Mouse (Mus musculus) cerebellum, adult 2 months (tissue): ENCODE measurements around the gene Mthfd1. TPM values are rescaled to one million over a fixed set of nuclear protein-coding genes. Genes with fewer than 3 reads are reported as not detected.

Experiments
- DNase-seq, 2 experiments: peaks; one replicate each; pipeline ENCODE4 v3.0.0; 2021
- H3K27ac ChIP-seq: fragments of 200-500 bp; 2 replicates; pipeline ENCODE4 v1.5.1; 2012; ENCODE audit warnings: low read length, control low read depth, inconsistent platforms; ENCODE audit not compliant: insufficient read depth
- H3K27me3 ChIP-seq: fragments of 200-500 bp; 2 replicates; pipeline ENCODE4 v1.6.1; 2012; ENCODE audit warnings: inconsistent platforms, mild to moderate bottlenecking, low read length, moderate library complexity; ENCODE audit not compliant: control insufficient read depth, insufficient read depth
- H3K4me1 ChIP-seq: fragments of 200-500 bp; 2 replicates; pipeline ENCODE4 v1.6.1; 2011; ENCODE audit warnings: low read length; ENCODE audit not compliant: control insufficient read depth, insufficient read depth
- H3K4me3 ChIP-seq: fragments of 200-500 bp; replicated peaks from 2 replicates; pipeline ENCODE3; 2011; ENCODE audit warnings: mild to moderate bottlenecking, low read depth, low read length, control low read depth; ENCODE audit not compliant: insufficient read depth
- CTCF ChIP-seq: fragments of 200-500 bp; IDR thresholded peaks from 2 replicates; pipeline ENCODE4 v1.5.1; 2011; ENCODE audit warnings: low read depth, mild to moderate bottlenecking, control low read depth, low read length, moderate library complexity, borderline replicate concordance; ENCODE audit not compliant: insufficient read depth
- POLR2A ChIP-seq: fragments of 200-500 bp; IDR thresholded peaks from 2 replicates; pipeline ENCODE4 v1.6.1; 2011; ENCODE audit warnings: low read length, control low read depth, borderline replicate concordance; ENCODE audit not compliant: insufficient read depth
- WGBS: fragments of 180-500 bp; shearing (Covaris S2); methylation state at CpG from one replicate; pipeline ENCODE4 v1.1.7; 2018; 5-methylcytosine and 5-hydroxymethylcytosine counted together
- polyA plus RNA-seq: library from polyadenylated mRNA; depleted of rRNA; stranded (reverse); fragments of >200 nt; gene quantifications from 2 replicates; pipeline ENCODE4 v1.2.3, GENCODE M21; 2012

Gene Mthfd1
- polyA plus RNA-seq, 1 experiment = 44.4 TPM

GRCm38 (mm10) chr12:76280556-76280955 is 25.5 kb downstream of the Mthfd1 start:
- peak in 1 of 2 experiments; percentile 27 for DNase-seq
- H3K27me3 ChIP-seq = no peaks in the 10 kb centered on the region
- H3K4me1 ChIP-seq = peaks cover 8% of the 10 kb centered on the region
- 54% methylated on average over 9 of the region's 9 CpGs for WGBS
- TF ChIP-seq CTCF (no peak), POLR2A (no peak)
- H3K4me3 ChIP-seq = no peak overlapping the region
- H3K27ac ChIP-seq = no peak overlapping the region

GRCm38 (mm10) chr12:76281111-76281660 is 26.1 kb downstream of the Mthfd1 start:
- 86% methylated on average over 2 of the region's 2 CpGs for WGBS
- Histone ChIP-seq H3K27me3 (no peaks in the 10 kb centered on the region), H3K27ac (no peak overlapping the region), H3K4me1 (peaks cover 8% of the 10 kb centered on the region), H3K4me3 (no peak overlapping the region)
- TF ChIP-seq POLR2A (no peak), CTCF (no peak)
- DNase-seq = no peak

- WGBS = 28% methylated on average over 4 of the region's 4 CpGs
- Histone ChIP-seq H3K4me3 (no peak overlapping the region), H3K4me1 (peaks cover 8% of the 10 kb centered on the region), H3K27ac (no peak overlapping the region), H3K27me3 (no peaks in the 10 kb centered on the region)
- TF ChIP-seq CTCF (no peak), POLR2A (no peak)
- peak in 1 of 2 experiments; percentile 22 for DNase-seq
Measured at GRCm38 (mm10) chr12:76282132-76282531, 27.0 kb downstream of the Mthfd1 start.

DNA sequence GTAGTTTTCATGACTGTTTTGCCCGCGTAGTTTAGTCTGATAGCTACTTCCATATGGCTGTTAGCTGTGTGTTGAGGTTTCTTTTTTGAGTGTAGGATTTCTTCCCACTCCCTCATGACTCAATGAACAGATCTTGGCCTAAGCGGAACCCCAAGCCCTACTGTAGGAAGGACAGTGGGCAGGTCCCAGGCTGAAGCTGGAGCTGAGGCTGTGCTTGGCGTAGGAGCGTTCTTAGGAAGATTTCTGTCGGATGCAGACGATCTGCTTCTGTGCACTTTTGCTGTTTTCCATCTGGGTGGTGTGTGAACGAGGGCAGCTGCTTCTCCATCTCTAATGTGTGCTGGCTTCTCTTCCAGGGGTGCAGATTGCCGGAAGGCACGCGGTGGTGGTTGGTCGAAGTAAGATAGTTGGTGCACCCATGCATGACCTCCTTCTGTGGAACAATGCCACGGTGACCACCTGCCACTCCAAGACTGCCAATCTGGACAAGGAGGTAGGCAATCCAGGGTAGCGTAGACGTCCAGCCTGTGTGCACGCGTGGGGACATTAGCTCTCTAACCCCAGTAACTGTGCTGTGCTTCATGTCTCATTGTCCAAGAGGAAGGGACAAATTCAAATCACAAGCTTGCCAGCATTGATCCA is 27.6 kb downstream of the Mthfd1 start:
- peak in 1 of 2 experiments; percentile 32 for DNase-seq
- Histone ChIP-seq H3K4me3 (no peak overlapping the region), H3K4me1 (peaks cover 8% of the 10 kb centered on the region), H3K27ac (no peak overlapping the region), H3K27me3 (no peaks in the 10 kb centered on the region)
- no peak for TF ChIP-seq CTCF
- TF ChIP-seq POLR2A = no peak
- 54% methylated on average over 17 of the region's 17 CpGs for WGBS

DNA sequence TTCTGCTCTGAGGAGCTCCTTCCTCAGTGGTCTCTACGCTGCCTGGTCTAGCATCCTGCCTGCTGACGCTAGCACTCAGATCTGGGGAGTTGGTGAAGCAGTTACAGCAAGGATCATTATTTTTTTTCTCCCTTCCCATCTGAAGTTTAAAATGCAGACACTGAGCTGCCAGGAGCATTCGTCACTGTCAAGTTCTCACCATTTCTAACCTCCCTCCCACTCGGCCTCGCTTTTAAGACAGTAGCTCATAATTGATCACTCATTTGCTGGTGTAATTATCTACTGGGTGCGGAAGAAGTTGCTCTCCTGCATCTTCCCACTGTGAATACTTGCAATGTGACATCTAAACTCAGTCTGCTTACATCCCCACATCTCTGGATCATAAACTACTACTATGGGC is 30.3 kb downstream of the Mthfd1 start:
- DNase-seq = no peak
- TF ChIP-seq POLR2A (no peak), CTCF (no peak)
- no peak overlapping the region for H3K4me3 ChIP-seq
- H3K4me1 ChIP-seq = peaks cover 8% of the 10 kb centered on the region
- WGBS = 93% methylated on average over 6 of the region's 6 CpGs
- no peak overlapping the region for H3K27ac ChIP-seq
- H3K27me3 ChIP-seq = no peaks in the 10 kb centered on the region

DNA sequence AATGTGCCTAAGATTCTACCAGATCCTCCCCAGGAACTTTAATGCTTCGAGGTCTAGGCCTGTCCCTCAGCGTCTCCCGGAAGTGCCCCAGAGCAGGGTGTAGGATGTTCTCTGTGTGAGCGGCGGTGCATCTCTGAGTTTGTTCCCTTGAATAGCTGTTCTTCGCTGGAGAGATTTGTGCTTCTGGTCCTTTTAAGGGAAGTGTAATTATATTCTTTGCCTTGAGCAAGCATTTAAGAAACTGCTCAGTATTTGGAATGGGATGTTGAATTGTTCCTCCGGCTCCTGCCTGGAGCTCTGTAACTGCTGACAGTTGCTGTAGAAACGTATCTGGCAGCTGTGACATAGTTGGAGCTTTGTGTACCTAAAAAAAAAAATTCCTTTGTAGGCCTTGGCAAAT is 32.9 kb downstream of the Mthfd1 start:
- no peak for TF ChIP-seq POLR2A
- no peak for TF ChIP-seq CTCF
- no peak overlapping the region for H3K27ac ChIP-seq
- DNase-seq = no peak
- no peaks in the 10 kb centered on the region for H3K27me3 ChIP-seq
- H3K4me1 ChIP-seq = peaks cover 2% of the 10 kb centered on the region; the same call in 1 of the 2 replicates
- no peak overlapping the region for H3K4me3 ChIP-seq
- 62% methylated on average over 8 of the region's 8 CpGs for WGBS

DNA sequence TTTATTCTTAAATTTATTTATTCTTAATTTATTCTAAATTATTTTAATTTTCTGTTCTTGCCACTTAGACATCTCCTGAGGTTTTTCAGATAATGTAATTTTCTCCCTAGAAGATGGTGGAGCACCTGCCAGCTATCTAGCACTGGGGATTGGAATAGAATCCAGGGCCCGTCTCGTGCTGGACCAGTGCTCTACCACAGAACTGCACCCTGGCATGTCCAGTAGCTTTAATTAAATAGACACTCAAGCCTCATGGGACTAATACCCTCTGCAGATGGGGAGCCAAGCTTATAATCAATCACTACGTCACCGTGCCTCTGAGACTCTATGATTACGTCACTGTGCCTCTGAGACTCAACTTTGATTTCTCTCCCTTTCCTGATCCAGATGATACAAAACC is 33.4 kb downstream of the Mthfd1 start:
- DNase-seq = no peak
- H3K4me1 ChIP-seq = no peaks in the 10 kb centered on the region
- no peak overlapping the region for H3K27ac ChIP-seq
- TF ChIP-seq CTCF = no peak
- no peak for TF ChIP-seq POLR2A
- H3K4me3 ChIP-seq = no peak overlapping the region
- no peaks in the 10 kb centered on the region for H3K27me3 ChIP-seq
- 64% methylated on average over 5 of the region's 5 CpGs for WGBS

- Histone ChIP-seq H3K4me1 (no peaks in the 10 kb centered on the region), H3K4me3 (no peak overlapping the region), H3K27ac (no peak overlapping the region), H3K27me3 (no peaks in the 10 kb centered on the region)
- TF ChIP-seq CTCF (no peak), POLR2A (no peak)
- WGBS = 80% methylated on average over 12 of the region's 12 CpGs
- no peak for DNase-seq
Measured at GRCm38 (mm10) chr12:76289428-76289827, 34.3 kb downstream of the Mthfd1 start.
